8 mouse cellular contexts compared by ENCODE assay signal in genomic region chr19:41829381-41830105, GRCm38 (mm10). TPM values are rescaled to one million over a fixed set of nuclear protein-coding genes. Genes with fewer than 3 reads are reported as not detected.
A peak's percentile ranks its signal among the peaks of the same experiment; 100 is the strongest.
DNase-seq lines count a peak whose midpoint lies in the region; ATAC-seq and TF ChIP-seq lines count a peak whose summit lies in the region.

Gene Frat1 (plus strand): TSS chr19:41829970.

- peak within 1 kb of the TSS; percentile 58 for H3K4me3 ChIP-seq in ES-Bruce4 (ENCODE audit: low read depth, low read length)
- peak within 1 kb of the TSS; percentile 81 for H3K4me3 ChIP-seq in forebrain, embryonic 14.5 days (ENCODE audit: low read depth, low read length)
- H3K4me3 ChIP-seq in lung, adult 2 months (replicated peaks; ENCODE audit: extremely low read depth, low read depth, low read length), result peak within 1 kb of the TSS; percentile 98

- no peak for TF ChIP-seq CTCF in ES-Bruce4 (IDR thresholded peaks at IDR 0.05; ENCODE audit: low read depth, low read length)
- no peak for TF ChIP-seq CTCF in lung, adult 2 months (IDR thresholded peaks at IDR 0.05; ENCODE audit: insufficient read depth, low read length)

- no peaks in the 10 kb centered on the region for H3K36me3 ChIP-seq in ES-Bruce4 (ENCODE audit: control insufficient read depth, insufficient read depth, low read length, poor library complexity, severe bottlenecking)
- no peaks in the 10 kb centered on the region for H3K36me3 ChIP-seq in forebrain, embryonic 14.5 days (ENCODE audit: control insufficient read depth, insufficient read depth, low read length)

- H3K27me3 ChIP-seq in ES-Bruce4 (ENCODE audit: control insufficient read depth, insufficient read depth, low read length, poor library complexity, severe bottlenecking), result no peaks in the 10 kb centered on the region
- H3K27me3 ChIP-seq in forebrain, embryonic 14.5 days (replicated peaks; ENCODE audit: control insufficient read depth, insufficient read depth, low read length), result no peaks in the 10 kb centered on the region

- peak; percentile 95 for DNase-seq in forebrain, embryonic 14.5 days (ENCODE audit: low spot score)
- peak; percentile 86 to 88 for DNase-seq in heart, postnatal 14 days
- peak; percentile 88 to 95 for DNase-seq in layer of hippocampus, adult 18-20 months (ENCODE audit: low spot score in 2 of 2)
- DNase-seq in lung, adult 2 months, result peak; percentile 94
- peak; percentile 77 to 84 for DNase-seq in thymus, adult 18-20 months

- no peak within 1 kb of the TSS for H3K27ac ChIP-seq in ES-Bruce4 (ENCODE audit: insufficient read depth, low read length)
- peak within 1 kb of the TSS; percentile 94 for H3K27ac ChIP-seq in forebrain, embryonic 14.5 days (ENCODE audit: low read depth, low read length)

- H3K9me3 ChIP-seq in ES-Bruce4 (replicated peaks; ENCODE audit: control insufficient read depth, insufficient read depth, low read length, poor library complexity, severe bottlenecking), result no peaks in the 10 kb centered on the region
- H3K9me3 ChIP-seq in forebrain, embryonic 14.5 days (replicated peaks; ENCODE audit: control insufficient read depth, low read length), result no peaks in the 10 kb centered on the region

- peak within 1 kb of the TSS; percentile 72 for H3K9ac ChIP-seq in ES-Bruce4 (ENCODE audit: low read depth, poor library complexity, severe bottlenecking)
- H3K9ac ChIP-seq in forebrain, embryonic 14.5 days (ENCODE audit: low read length), result peak within 1 kb of the TSS; percentile 81

- no peak for TF ChIP-seq EP300 in ES-Bruce4 (IDR thresholded peaks at IDR 0.05; ENCODE audit: insufficient read depth, low read depth, low read length)

- TF ChIP-seq POLR2A in ES-Bruce4 (IDR thresholded peaks at IDR 0.05; ENCODE audit: insufficient read depth, low read length), result no peak
- peak; percentile 54; the same call in 1 of the 2 replicates for TF ChIP-seq POLR2A in lung, adult 2 months (IDR thresholded peaks at IDR 0.05; ENCODE audit: borderline replicate concordance, extremely low read depth, low read depth, low read length)

- intact Hi-C loops in heart, postnatal 14 days (cut with DNase I), result loop anchor here (2.0 kb wide), 1 partner anchor 25 kb away; no protein-coding TSS in a partner anchor

- peak; percentile 99 for ATAC-seq in cerebellum, adult (ENCODE audit: insufficient number of reproducible peaks, low FRiP score, low TSS enrichment)
- peak; percentile 93 for ATAC-seq in forebrain, embryonic 14.5 days
- ATAC-seq in neutrophil, adult 5-6 weeks (ENCODE audit: extremely low read depth, insufficient number of reproducible peaks, low FRiP score, poor library complexity, severe bottlenecking), result peak; percentile 84

- under 1% methylated on average over 39 of the region's 39 CpGs for WGBS in forebrain, embryonic 14.5 days
- WGBS in lung, adult 2 months, result under 1% methylated on average over 38 of the region's 39 CpGs

- no peaks in the 10 kb centered on the region for H3K4me1 ChIP-seq in ES-Bruce4 (ENCODE audit: control insufficient read depth, insufficient read depth, low read length)
- H3K4me1 ChIP-seq in forebrain, embryonic 14.5 days (ENCODE audit: control insufficient read depth, insufficient read depth, low read length), result peaks cover 19% of the 10 kb centered on the region
- H3K4me1 ChIP-seq in lung, adult 2 months (ENCODE audit: control insufficient read depth, insufficient read depth, low read length), result 0 out of 2 replicates have a peak, but pooled peaks cover 4% of the 10 kb centered on the region

- H3K4me2 ChIP-seq in forebrain, embryonic 14.5 days (ENCODE audit: low read length), result peak within 1 kb of the TSS; percentile 97

RNA-seq across cellular contexts. Expression of gene Frat1, which starts in this region (rescaled TPM):
- 2.1 and 2.3 TPM in 2 replicates for polyA plus RNA-seq in ES-Bruce4 (2011; ENCODE audit: insufficient read depth, insufficient read length, low read depth, missing spikeins)
- polyA plus RNA-seq in forebrain, embryonic 14.5 days (2014; fragmentation: Nextera tagmentation; extraction: Ambion mirVana), result 34.9 and 35.5 TPM in 2 replicates
- total RNA-seq in heart, postnatal 14 days (2021), result 1 to 10 TPM; 2.5 to 3.2 TPM
- 10 to 100 TPM; 17.8 to 22.3 TPM for total RNA-seq in layer of hippocampus, adult 18-20 months (2021)
- 3.6 and 4.7 TPM in 2 replicates for polyA plus RNA-seq in lung, adult 2 months (2012; rRNA removed)
- total RNA-seq in neutrophil, adult 5-6 weeks (2017), result 26.8 and 31.1 TPM in 2 replicates
